Mouse (Mus musculus) splenic B cell, adult 2 months (primary cell): ENCODE measurements around the gene Snx7.

Source experiments
- DNase-seq: peaks from one replicate; pipeline ENCODE4 v3.0.0-alpha.2; 2011; ENCODE audit warnings: low read depth, low spot score
- H3K27me3 ChIP-seq: 2 replicates; pipeline ENCODE4 v1.6.1; 2012; ENCODE audit warnings: mild to moderate bottlenecking, low read length, moderate library complexity, mixed read lengths; ENCODE audit not compliant: control insufficient read depth, poor library complexity, insufficient read depth, severe bottlenecking
- H3K36me3 ChIP-seq: 2 replicates; pipeline ENCODE4 v1.6.1; 2012; ENCODE audit warnings: mild to moderate bottlenecking, low read length, moderate library complexity, mixed read lengths; ENCODE audit not compliant: control insufficient read depth, poor library complexity, insufficient read depth, severe bottlenecking

Snx7 gene

GRCm38 (mm10) chr3:117752151-117752757, 116.5 kb downstream of the Snx7 start:
- H3K27me3 ChIP-seq, result no peaks in the 10 kb centered on the region
- no peaks in the 10 kb centered on the region for H3K36me3 ChIP-seq
- no peak for DNase-seq

- no peaks in the 10 kb centered on the region for H3K36me3 ChIP-seq
- DNase-seq, result no peak
- no peaks in the 10 kb centered on the region for H3K27me3 ChIP-seq
Measured at GRCm38 (mm10) chr3:117751665-117752064, 117.1 kb downstream of the Snx7 start.

- Histone ChIP-seq H3K27me3 (no peaks in the 10 kb centered on the region), H3K36me3 (no peaks in the 10 kb centered on the region)
- no peak for DNase-seq
Measured at GRCm38 (mm10) chr3:117749256-117749655, 119.5 kb downstream of the Snx7 start.

GRCm38 (mm10) chr3:117739760-117740159, 129.0 kb downstream of the Snx7 start:
- H3K36me3 ChIP-seq, result no peaks in the 10 kb centered on the region
- H3K27me3 ChIP-seq, result no peaks in the 10 kb centered on the region
- DNase-seq, result no peak

GRCm38 (mm10) chr3:117732661-117733060, 136.1 kb downstream of the Snx7 start:
- H3K36me3 ChIP-seq, result no peaks in the 10 kb centered on the region
- DNase-seq, result no peak
- H3K27me3 ChIP-seq, result no peaks in the 10 kb centered on the region; the same call in 1 of the 2 replicates
